Mouse (Mus musculus) liver, embryonic 16.5 days (tissue): Measurements from ENCODE around the gene Zfp1. TPM values are rescaled to one million over a fixed set of nuclear protein-coding genes. Genes with fewer than 3 reads are reported as not detected.

Experiments
- ATAC-seq: fragments of 200-750 bp; cut with Nextera tagmentation; 2 replicates; pipeline ENCODE4 v1.8.0; 2017; ENCODE audit warnings: low read depth, mild to moderate bottlenecking, moderate number of reproducible peaks, moderate library complexity
- H3K27ac ChIP-seq: fragments of 300-500 bp; sonication (generic); 2 replicates; pipeline ENCODE4 v1.5.1; 2014; ENCODE audit warnings: mild to moderate bottlenecking, low read length
- H3K27me3 ChIP-seq: fragments of 300-500 bp; sonication (generic); 2 replicates; pipeline ENCODE4 v1.6.1; 2014; ENCODE audit warnings: low read depth, low read length, mixed read lengths; ENCODE audit not compliant: control insufficient read depth, insufficient read depth
- H3K36me3 ChIP-seq: fragments of 300-500 bp; sonication (generic); 2 replicates; pipeline ENCODE4 v1.6.1; 2014; ENCODE audit warnings: mild to moderate bottlenecking; ENCODE audit not compliant: control insufficient read depth, insufficient read depth
- H3K4me1 ChIP-seq: fragments of 300-500 bp; sonication (generic); 2 replicates; pipeline ENCODE4 v1.6.1; 2014; ENCODE audit warnings: low read depth, low read length, mixed read lengths; ENCODE audit not compliant: control insufficient read depth
- H3K4me2 ChIP-seq: fragments of 300-500 bp; sonication (generic); 2 replicates; pipeline ENCODE4 v1.6.1; 2014; ENCODE audit warnings: low read depth, low read length, mixed read lengths
- H3K4me3 ChIP-seq: fragments of 300-500 bp; sonication (generic); 2 replicates; pipeline ENCODE4 v1.5.1; 2014; ENCODE audit warnings: low read depth, mild to moderate bottlenecking, low read length
- H3K9ac ChIP-seq: fragments of 300-500 bp; sonication (generic); 2 replicates; pipeline ENCODE4 v1.6.1; 2014; ENCODE audit warnings: low read depth, low read length
- H3K9me3 ChIP-seq: fragments of 300-500 bp; sonication (generic); replicated peaks from 2 replicates; pipeline ENCODE4 v1.6.1; 2016; ENCODE audit warnings: low read length; ENCODE audit not compliant: control insufficient read depth
- WGBS: fragments of 180-500 bp; shearing (Covaris S2); extraction: QIAGEN DNeasy Blood & Tissue Kit; methylation state at CpG from one replicate; pipeline ENCODE4 v1.1.7; 2014; ENCODE audit not compliant: insufficient replicate concordance; 5-methylcytosine and 5-hydroxymethylcytosine counted together
- polyA plus RNA-seq: library from polyadenylated mRNA; unstranded; fragments of >200 nt; fragmentation: Nextera tagmentation; extraction: Ambion mirVana; gene quantifications from 2 replicates; pipeline ENCODE4 v1.2.1, GENCODE M21; 2015

Gene Zfp1
- polyA plus RNA-seq, 1 experiment from 2014 or later: 4.0 TPM

DNA sequence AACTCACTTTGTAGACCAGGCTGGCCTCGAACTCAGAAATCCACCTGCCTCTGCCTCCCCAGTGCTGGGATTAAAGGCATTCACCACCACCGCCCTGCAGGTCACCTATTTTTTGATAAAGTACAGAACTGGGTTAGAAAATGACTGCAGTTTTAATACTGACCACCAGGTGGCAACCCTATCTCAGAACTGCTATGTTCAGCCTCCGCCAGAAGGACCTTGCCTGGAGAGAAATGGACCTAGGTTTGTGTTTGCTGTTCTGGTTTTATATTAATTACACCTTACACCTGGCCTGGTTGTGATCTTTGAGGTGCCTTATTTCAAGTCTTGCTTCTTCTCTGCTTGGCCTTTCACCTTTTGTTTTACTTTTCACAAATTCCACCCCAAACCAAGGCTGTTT is 34.9 kb downstream of the Zfp1 start:
- H3K4me3 ChIP-seq: no peak overlapping the region
- ATAC-seq: 0 out of 2 replicates have a peak, but pooled peaks have one; percentile 9
- H3K9ac ChIP-seq: no peak overlapping the region
- WGBS: 15% methylated on average over 3 of the region's 3 CpGs
- no peaks in the 10 kb centered on the region for H3K9me3 ChIP-seq
- H3K27me3 ChIP-seq: no peaks in the 10 kb centered on the region; the same call in 1 of the 2 replicates
- no peaks in the 10 kb centered on the region for H3K4me1 ChIP-seq
- no peak overlapping the region for H3K4me2 ChIP-seq
- no peaks in the 10 kb centered on the region for H3K36me3 ChIP-seq
- no peak overlapping the region for H3K27ac ChIP-seq

DNA sequence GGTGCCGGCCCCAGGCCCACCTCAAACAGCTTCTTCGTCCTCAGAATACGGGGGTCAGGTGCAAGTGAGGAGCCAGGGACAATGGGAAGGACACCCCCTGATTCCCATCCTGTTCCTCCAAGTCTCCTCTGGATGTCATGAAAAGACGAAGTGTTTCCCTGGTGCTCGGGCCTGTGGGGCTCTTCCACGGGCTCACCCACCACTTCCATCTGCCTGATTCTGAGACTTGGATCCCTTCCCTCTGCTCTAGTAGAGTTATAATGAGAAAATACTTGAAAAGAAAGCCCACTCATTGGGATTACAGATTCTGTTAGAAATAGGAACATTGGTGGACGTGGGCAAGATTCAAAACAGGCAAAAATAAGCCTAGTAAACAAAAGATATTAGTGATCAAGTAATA is 35.6 kb downstream of the Zfp1 start:
- WGBS: 59% methylated on average over 7 of the region's 7 CpGs

DNA sequence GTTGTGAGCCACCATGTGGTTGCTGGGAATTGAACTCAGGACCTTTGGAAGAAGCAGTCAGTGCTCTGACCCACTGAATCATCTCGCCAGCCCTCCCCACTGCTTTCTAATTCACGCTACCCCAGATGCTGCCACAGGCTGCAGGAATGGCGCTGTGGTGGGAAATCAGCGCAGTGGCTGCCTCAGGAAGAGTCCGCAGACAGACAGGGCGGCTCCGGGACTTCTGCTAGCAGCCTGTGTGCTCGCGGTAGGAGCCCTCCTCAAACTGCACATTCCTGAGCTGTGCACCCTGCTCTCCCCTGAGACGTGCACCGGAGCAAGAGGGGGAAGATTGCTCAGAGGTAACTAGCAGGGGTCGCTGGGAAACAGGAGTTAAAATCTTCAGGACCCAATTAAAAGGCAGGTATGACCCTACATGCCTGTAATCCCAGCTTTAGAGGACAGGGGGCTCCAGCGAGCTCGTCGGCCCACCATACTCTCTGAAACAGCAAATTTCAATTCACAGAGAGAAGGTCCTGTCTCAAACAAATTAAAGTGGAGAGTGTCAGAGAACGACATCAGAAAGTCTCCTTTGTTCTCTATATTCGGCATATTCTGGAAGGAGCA is 37.3 kb downstream of the Zfp1 start:
- no peak for ATAC-seq
- WGBS: 31% methylated on average over 17 of the region's 17 CpGs

More for the DNA sequence above, 35.6 kb downstream of the Zfp1 start:
- no peak overlapping the region for H3K4me3 ChIP-seq
- H3K27ac ChIP-seq: no peak overlapping the region
- no peak overlapping the region for H3K4me2 ChIP-seq
- no peaks in the 10 kb centered on the region; the same call in 1 of the 2 replicates for H3K27me3 ChIP-seq
- no peaks in the 10 kb centered on the region for H3K36me3 ChIP-seq
- no peak overlapping the region for H3K9ac ChIP-seq
- no peaks in the 10 kb centered on the region for H3K4me1 ChIP-seq
- ATAC-seq: no peak
- H3K9me3 ChIP-seq: no peaks in the 10 kb centered on the region

DNA sequence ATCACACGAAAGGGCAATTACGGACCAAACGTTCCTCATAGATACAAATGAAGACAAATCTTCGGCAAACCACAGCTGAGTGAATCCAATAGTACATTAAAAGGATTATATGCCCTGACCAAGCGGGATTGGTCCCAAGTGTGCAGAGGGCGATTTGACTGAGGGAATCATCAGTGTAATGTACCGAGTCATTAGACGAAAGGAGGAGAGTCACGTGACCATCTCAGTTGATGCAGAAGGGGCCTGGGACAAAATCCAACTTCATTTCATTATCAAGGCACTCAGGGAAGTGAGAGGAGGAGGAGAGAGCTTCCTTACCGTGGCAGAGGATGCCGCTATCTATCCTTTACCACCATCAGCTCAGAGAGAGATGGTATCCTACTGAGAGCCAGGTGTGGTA is 38.0 kb downstream of the Zfp1 start:
- 63% methylated on average over 11 of the region's 11 CpGs for WGBS
- no peak overlapping the region for H3K4me3 ChIP-seq
- no peaks in the 10 kb centered on the region; the same call in 1 of the 2 replicates for H3K27me3 ChIP-seq
- no peak overlapping the region for H3K4me2 ChIP-seq
- H3K27ac ChIP-seq: no peak overlapping the region
- ATAC-seq: no peak
- no peaks in the 10 kb centered on the region for H3K4me1 ChIP-seq
- H3K9ac ChIP-seq: no peak overlapping the region
- no peaks in the 10 kb centered on the region for H3K36me3 ChIP-seq
- H3K9me3 ChIP-seq: no peaks in the 10 kb centered on the region

More for the DNA sequence above, 37.3 kb downstream of the Zfp1 start:
- Histone ChIP-seq H3K9me3 (no peaks in the 10 kb centered on the region), H3K4me3 (no peak overlapping the region), H3K36me3 (no peaks in the 10 kb centered on the region), H3K9ac (no peak overlapping the region), H3K27me3 (no peaks in the 10 kb centered on the region; the same call in 1 of the 2 replicates), H3K4me2 (no peak overlapping the region), H3K27ac (no peak overlapping the region), H3K4me1 (no peaks in the 10 kb centered on the region)

DNA sequence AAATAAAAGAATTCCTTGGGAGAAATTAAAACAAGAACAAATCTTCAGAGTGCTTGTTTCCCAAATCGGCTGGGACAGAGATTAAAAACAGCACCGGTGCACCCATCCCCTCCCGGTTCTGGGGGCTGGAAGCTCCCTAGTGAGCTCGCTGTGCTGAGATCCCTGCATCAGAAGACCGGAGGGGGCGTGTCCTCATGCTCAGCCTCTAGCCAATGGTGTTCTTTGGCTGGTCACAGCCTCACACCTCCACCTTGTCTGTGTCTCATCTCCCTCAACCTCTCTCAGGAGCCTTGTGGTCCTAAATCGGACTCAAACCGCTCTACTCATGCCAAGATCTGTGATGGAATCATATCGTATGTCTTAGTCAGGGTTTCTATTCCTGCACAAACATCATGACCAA is 39.3 kb downstream of the Zfp1 start:
- no peaks in the 10 kb centered on the region for H3K9me3 ChIP-seq
- WGBS: 22% methylated on average over 9 of the region's 9 CpGs
- no peaks in the 10 kb centered on the region; the same call in 1 of the 2 replicates for H3K27me3 ChIP-seq
- no peak overlapping the region for H3K4me2 ChIP-seq
- H3K9ac ChIP-seq: no peak overlapping the region
- H3K4me3 ChIP-seq: no peak overlapping the region
- H3K36me3 ChIP-seq: no peaks in the 10 kb centered on the region
- H3K4me1 ChIP-seq: no peaks in the 10 kb centered on the region
- ATAC-seq: no peak
- no peak overlapping the region for H3K27ac ChIP-seq

DNA sequence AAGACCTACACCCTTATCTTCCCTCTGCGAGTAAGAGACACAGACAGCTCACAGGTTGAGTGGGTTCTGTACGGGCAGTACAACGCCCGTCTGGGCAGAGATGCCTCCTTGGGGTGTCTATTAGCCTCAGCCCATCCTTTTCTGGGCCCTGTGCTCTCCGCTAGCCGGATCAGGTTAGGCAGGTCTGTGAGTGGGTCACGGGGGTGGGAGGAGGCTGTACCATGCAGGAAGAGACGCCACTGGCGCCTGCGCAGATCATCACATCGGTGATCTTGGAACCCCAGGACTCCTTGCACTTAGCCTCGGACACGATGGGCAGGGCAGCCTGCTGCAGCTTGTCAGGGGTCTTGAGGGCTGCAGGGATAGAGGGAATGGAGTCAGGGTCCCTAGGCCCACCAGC is 43.7 kb downstream of the Zfp1 start:
- WGBS: 67% methylated on average over 13 of the region's 13 CpGs
- Histone ChIP-seq H3K27ac (no peak overlapping the region), H3K36me3 (no peaks in the 10 kb centered on the region), H3K9me3 (no peaks in the 10 kb centered on the region), H3K4me3 (no peak overlapping the region), H3K27me3 (no peaks in the 10 kb centered on the region), H3K9ac (no peak overlapping the region), H3K4me2 (no peak overlapping the region), H3K4me1 (no peaks in the 10 kb centered on the region)
- no peak for ATAC-seq

DNA sequence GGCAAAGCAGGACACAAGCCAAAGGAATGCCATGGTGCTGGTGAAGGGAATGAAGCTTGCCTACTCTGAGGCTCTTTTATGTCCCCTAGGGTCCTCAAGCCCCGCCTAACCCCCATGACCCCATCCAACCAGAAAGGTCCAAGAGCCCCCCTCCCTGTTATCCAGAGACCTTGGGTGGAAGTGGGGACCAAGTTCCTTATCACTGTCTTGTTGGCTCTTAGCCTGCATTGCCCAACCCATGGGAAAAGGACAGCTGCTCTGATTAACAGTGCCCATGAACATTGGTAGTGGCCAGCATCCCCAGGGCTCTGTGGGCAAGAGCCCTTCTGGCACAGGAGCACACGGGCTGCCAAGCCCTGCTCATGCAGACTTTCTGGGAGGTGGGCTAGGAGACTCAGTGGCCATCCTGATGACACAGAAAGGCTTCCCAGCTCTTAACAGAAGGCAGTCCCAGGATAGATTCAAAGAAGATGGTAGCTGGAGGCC is 47.8 kb downstream of the Zfp1 start, which contains the start of gene Ctrb1:
Gene Ctrb1 (minus strand): TSS at position 51 of the 486 bp plus-strand sequence.
- no peak within 1 kb of the TSS for H3K4me3 ChIP-seq
- no peak within 1 kb of the TSS for H3K4me2 ChIP-seq
- H3K4me1 ChIP-seq: no peaks in the 10 kb centered on the region
- no peaks in the 10 kb centered on the region for H3K36me3 ChIP-seq
- no peak for ATAC-seq
- H3K27me3 ChIP-seq: no peaks in the 10 kb centered on the region
- no peak within 1 kb of the TSS for H3K27ac ChIP-seq
- no peak within 1 kb of the TSS for H3K9ac ChIP-seq
- H3K9me3 ChIP-seq: no peaks in the 10 kb centered on the region
- 56% methylated on average over 2 of the region's 2 CpGs for WGBS

DNA sequence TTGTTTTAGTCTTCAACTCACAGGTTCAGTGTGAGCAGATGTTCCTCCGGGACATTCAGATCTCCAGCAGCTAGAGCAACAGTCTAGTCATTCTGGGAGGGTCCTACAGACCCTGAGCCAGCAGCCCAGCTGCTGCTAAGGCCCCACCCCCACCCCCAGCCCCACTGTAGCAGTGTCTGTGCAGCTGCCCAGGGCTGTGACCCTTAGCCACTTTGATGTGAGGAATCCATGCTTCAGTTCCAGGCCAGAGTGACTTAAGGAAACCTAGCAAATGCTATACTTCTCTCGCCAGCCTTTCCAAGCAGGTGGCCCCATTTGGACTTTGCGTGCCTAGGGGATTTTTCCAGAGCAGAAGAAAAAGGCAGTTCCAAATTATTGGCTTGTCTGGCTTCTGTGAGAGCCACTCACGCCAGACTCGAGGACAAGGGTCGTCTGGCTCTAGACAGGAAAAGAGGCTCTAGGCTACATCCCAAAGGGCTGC is 50.1 kb downstream of the Zfp1 start:
- Histone ChIP-seq H3K9me3 (no peaks in the 10 kb centered on the region), H3K4me2 (no peak overlapping the region), H3K36me3 (no peaks in the 10 kb centered on the region), H3K4me3 (no peak overlapping the region), H3K4me1 (no peaks in the 10 kb centered on the region), H3K27ac (no peak overlapping the region), H3K27me3 (no peaks in the 10 kb centered on the region), H3K9ac (no peak overlapping the region)
- WGBS: 43% methylated on average over 6 of the region's 6 CpGs
- ATAC-seq: no peak

DNA sequence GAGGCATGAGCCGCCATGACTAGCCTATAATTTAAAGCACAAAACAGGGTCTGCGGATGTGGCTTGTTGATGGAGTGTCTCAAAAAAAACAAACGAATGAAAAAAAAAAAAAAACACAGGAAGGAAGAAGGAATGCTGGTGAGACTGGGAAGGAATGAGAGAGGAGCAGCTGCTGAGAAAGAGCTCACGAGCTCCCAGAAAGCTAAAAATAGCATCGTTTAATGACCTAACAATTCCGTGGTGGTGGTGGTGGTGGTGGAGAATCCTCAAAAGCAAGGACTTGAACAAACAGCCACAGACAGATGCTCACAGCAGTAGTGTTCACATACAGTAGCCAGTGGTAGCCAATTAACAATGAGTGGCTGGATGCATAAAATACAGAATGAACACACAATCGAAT is 52.2 kb downstream of the Zfp1 start:
- Histone ChIP-seq H3K9me3 (no peaks in the 10 kb centered on the region), H3K4me2 (no peak overlapping the region), H3K27me3 (no peaks in the 10 kb centered on the region), H3K4me1 (no peaks in the 10 kb centered on the region), H3K9ac (no peak overlapping the region), H3K4me3 (no peak overlapping the region), H3K27ac (no peak overlapping the region), H3K36me3 (no peaks in the 10 kb centered on the region)
- 35% methylated on average over 7 of the region's 7 CpGs for WGBS
- no peak for ATAC-seq
